Mouse (Mus musculus) c-Kit-positive CD71-positive TER-119-negative erythroid progenitor cells, embryonic 14.5 days (primary cell): ENCODE results near the gene Mdm2.

Experiments used
- DNase-seq: peaks from one replicate; pipeline ENCODE4 v3.0.0-alpha.2; 2013; ENCODE audit warnings: low read depth

Gene Mdm2

DNA sequence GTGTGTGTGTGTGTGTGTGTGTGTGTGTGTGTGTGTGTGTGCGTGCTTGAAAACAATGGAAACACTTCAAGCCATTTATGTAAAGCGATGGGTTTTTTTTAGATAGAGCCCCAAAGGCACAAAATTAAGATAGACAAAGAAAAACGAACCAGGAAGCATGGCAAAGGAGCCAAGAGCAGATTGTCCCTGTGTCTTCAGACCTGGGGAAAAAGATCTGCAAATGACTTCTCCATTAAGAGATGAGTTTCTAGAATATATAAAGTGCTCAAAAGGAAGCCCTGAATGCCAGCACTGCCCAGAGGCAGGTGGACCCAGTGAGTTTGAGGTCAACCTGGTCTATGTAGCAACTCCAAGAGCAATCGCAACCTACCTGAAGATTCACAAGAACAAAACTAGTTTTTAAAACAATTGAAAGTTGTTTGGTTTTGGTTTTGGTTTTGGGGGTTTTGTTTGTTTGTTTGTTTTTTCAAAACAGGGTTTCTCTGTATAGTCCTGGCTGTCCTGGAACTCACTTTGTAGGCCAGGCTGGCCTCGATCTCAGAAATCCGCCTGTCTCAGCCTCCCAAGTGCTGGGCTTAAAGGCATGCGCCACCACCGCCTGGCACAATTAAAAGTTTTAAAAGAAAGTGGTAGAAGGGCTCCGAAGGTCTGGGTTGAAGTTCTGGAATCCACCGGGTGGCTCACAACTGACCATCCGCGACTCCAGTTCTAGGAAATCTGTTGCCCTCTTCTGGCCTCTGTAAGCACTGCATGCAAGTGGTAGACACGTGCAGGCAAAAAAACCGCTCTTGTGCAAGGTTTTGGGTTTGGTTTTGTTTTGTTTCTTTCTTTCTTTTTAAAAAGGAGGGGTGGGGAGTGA is 28.3 kb downstream of the Mdm2 start:
- DNase-seq: no peak

DNA sequence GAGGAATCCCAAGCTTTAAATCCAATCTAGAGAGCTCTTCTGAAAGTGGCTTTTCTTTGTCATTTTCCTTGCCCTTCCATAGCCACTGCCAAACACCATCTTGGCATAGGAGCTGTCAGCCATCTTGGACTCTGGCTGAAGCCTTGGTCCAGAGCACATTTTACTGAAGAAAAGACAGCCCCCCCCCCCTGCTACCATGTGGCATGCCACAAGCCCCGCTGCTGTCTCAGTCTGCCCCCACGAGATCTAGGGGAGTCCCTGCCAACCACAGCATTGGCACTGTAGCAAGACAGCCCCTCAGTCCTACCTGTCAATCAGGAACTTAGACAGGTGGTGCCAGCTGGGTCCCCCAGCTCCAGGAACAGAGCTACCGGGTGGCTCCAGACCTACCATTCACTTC is 29.0 kb downstream of the Mdm2 start:
- no peak for DNase-seq

DNA sequence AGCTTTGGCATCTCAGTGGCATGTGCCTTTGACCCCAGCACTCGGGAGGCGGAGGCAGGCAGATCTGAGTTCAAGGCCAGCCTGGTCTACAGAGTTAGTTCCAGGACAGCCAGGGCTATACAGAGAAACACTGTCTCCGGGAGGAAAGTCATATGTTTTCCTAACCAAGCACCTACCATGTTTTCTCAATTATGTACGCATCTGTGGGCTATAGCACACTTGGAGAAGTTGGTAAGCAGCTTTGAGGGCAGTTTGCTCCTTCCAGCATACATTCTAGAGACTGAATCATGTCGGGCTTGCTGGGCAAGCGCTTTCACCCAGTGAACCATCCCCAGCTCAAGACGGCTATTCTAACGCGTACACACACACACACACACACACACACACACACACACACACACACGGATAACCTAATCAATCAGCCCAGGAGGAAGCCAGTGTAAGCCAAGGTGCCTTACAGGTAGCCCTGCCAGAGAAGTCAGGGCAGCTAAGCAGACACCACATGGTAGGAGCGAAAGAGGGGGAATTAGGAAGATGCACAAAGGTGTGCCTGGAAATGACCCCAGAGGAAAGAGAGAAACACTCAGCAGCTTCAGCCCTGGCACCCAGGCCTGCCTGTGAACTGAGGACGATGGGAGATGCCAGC is 29.6 kb downstream of the Mdm2 start:
- DNase-seq: no peak

DNA sequence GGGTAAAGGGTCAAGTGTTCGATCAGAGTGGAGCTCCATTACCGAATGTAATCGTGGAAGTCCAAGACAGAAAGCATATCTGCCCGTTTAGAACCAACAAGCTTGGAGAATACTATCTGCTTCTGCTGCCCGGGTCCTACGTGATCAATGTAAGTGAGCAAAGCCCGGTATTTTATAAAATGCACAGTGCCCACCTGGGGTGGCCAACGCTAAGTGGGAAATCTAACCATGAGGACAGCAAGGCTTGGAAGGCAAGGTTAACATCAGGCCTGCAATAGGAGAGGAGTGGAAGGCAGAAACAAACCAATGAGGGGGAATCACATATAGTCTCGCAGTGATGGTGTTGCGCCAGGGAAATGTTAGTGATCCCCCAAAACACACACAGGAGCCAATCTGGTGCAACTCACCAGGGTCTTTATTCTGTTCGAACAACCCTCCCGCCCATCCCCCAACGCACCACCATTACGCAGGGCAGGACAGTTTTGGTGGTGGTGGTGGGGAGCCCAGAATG is 30.5 kb downstream of the Mdm2 start:
- no peak for DNase-seq

DNA sequence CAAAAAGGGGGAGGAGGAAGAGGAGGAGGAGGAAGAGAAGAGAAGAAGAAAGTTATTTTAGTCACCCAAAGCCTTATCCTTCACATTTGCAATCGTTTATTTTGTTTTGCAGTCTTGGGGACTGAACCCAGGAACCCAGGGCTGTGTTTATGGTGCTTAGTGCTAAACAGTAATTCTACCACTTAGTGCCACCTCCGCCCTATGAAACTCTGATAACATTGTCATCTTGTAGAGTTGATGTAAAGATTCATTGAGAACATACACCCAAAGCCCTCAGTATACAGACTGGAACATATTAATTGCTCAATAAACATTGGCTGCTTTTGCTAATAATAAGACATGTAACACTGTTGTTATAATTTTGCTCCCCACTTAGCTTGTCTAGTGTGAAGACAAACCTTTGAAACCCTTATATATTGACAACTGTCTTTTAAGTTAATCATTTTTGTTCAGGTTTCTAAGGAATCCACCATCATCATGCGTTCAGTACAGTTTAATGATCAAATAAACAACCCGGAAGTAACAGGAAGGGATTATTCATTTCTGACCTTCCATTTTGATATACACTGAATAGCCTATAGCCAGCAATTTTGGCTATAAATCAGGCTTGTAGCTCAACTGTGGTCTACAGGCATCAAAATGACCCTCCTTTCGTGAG is 31.4 kb downstream of the Mdm2 start:
- no peak for DNase-seq

DNA sequence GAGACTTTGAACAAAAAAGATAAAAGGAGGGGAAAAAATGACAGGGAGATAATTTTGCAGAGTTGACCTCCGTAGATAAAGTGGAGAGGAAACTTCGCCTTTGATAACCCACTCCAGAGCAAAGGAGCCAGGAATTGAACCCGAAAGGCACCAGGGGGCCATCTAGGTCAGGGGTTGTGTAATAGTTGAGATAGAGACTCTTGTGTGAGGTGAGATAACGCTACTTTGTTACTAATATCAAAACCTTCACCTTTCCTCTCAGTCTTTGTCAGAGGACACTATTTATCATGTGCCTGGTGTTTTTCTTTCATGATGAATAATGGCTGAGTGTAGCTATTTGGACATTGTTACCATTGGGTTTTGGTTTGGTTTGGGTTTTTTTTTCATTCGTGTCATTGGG is 32.2 kb downstream of the Mdm2 start:
- DNase-seq: peak; percentile 50

DNA sequence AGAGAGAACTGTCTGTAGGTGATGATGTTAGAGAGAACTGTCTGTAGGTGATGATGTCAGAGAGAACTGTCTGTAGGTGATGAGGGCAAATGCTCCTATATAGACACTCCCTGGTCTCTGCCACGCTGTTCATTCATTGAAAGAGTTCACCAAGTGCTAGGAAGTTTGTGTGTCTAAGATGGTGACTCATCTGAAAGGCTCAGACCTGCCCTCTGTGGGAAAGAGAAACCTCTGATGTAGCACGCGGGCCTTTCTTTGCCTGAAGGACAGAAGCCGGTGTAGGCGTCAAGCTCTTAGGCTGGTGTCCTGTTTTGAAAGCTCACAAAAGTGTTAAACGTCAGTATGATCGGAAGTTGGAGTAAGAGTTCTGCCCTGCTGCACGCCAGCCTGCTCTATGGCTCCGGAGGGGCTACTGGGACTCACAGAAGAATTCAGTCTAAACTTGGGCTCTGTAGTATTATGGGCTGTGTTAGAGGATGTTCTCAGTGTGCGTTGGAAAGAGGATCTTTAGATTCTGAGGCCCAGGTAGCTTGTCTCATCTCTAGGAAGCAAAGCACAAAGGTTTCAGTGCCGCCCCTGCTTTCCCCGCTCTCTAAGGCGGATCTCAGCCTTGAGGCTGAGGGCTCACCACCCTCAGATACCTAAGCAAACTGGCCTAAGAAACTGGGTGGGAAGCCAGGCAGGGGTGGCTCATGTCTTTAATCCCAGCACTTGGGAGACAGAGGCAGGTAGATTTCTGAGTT is 32.9 kb downstream of the Mdm2 start:
- no peak for DNase-seq

DNA sequence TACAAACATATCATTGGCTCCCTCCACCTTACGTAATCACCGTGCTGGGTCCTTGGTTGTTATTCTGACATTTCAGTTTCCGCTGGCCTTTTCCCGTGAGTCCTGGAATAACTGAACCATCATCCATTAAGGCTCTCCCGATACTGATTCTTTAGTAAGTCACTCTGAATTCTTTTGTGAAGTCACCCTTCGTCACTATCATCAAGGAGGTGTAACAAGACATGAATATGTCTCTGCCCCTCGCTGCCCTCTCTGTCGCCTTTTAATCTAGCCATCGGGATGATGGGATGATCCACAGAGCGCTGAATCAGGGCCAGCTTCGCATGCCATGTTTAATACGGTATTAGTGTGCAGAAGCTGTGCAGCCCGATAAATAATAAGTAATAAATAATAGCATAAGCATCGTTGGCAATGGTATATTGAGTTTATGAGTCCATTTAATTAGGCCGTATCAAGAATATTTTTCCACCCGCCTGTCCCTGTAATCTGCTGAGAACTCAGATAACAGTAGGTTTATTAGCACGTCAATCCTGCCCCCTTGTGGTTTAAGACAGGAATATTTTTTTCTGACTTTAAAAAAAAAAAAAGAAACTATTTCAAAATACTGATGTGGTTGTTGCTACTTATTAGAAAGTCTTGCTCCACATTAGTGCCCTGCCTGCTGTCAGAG is 33.8 kb downstream of the Mdm2 start:
- DNase-seq: peak; percentile 50

DNA sequence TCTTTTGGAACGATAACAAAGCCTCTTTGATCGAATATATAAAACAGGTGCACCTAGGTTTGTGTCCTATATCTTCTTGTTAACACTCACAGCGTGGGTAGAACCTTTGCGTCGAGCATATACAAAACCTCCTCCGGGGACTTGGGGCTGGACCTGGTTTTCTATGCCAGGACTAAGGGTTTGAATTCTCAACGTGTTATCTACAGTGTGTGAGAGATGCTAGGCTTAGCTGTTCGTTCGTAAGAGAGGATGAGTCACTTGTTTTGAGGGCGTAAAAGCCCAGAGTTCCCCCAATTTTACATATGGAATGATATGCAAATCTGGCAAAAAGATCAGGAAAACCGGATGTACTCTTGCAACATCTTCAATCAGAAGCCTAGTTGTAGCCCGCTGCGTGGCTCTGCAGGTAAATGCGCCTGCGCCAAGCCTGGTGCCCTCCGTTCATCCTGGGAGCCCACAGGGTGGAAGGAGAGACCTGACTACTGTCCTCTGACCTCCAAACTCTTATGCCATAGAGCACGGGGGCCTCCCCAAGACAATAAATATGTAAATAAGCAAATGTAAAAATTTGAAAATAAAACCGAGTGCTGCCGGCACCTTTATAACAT is 34.4 kb downstream of the Mdm2 start:
- no peak for DNase-seq

DNA sequence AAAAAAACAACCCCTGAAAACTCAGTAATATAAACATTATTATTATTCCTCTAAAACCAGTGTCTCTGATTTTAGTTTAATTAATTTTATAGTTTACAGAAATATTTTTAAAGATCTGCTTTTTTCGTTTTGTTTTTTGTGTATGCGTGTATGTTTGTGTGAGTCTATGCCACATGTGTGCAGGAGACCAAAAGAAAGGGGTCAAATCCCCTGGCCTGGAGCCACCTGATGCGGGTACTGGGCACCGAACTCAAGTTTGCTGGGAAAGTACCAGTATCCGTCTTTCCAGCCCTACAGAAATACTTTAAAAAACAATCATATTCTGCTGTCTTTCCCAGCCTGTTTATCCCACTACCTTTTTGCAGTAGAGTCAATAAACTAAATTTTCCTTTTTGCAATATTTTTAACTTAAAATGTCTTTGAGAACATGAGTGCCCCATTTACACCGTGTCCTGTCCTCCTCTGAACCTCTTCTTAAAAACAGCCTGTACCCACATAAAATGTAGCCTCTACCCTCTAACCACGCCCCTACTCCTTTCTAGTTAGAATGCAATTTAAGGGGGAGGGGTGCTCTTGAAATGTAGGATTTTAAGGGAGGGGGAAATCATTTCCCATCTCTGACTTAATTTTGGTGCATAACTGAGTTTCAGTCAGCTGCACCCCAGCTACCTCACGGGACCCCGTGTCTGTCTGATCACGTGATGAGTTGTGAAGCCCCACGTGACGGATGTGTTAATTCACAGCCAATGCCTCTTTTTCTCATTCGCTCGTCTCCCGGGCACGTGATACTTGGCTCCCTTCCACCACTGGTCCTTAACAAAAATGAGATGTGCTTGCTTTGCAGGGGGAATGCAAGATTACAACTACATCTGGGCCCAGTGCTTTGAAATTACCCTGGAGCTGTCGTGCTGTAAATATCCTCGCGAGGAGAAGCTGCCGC is 35.2 kb downstream of the Mdm2 start:
- DNase-seq: no peak

DNA sequence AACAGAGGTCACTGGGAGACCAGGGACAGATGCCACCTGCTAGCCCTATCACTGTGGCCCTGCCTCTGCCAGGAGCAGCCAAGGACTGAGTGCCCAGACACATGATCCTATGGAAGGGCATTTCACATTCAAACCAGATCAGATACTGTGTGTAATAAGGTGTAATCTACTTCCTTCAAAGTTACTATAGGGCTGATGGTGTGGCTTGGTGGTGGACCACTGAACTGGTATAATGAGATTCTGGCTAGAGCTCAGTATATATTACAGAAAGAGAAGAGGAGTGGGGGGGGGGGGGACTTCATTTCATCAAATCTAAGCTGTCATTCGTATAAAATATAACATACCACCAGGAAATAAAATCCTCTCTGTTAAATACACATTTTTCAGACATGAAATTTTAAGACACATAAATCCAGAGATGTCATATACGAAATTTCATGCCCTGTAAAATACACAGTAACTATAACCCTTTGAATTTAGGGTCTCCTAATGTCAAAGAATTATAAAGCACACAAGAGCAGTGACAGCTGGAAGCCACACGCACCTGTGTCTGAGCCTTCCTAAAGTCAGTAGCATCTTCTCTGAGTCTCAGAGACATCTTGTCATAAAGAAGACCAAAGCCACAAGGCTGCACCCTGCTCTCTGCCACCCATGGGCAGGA is 36.1 kb downstream of the Mdm2 start:
- no peak for DNase-seq

DNA sequence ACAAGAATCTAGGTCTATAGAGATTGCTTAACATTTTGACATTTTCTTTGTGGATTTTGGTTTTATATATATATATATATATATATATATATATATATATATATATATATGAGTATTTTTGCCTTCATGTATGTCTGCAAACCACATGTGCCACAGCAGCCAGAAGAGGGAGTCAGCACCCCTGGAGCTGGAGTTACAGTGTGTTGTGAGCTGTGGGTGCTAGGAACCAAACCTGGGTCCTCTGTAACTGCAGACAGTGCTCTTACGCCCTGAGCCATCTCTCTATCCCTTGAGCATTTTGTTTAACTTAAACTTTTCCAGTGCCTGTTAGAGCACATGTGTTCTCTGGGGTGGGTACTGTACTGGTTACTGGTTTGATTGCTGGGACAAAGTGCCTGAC is 36.6 kb downstream of the Mdm2 start:
- no peak for DNase-seq

DNA sequence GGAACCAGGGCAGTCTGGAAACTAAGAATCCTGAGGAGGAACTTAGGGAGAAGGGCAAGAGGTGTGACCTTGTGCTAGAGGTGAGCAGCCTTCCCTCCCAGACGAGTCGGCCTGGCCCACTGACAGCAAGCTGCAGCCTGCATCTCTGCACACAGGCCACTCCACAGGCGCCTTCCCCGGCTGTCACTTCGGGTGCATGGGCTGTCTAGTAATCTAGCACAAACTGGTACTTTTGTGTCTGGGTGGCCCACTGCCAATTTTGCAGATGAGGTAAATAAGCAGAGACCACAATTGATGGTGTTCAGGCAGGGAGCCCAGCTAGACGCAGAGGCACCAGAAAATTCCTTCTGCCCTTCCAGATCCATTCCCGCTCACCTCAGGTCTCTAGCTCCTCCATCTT is 37.9 kb downstream of the Mdm2 start:
- no peak for DNase-seq

DNA sequence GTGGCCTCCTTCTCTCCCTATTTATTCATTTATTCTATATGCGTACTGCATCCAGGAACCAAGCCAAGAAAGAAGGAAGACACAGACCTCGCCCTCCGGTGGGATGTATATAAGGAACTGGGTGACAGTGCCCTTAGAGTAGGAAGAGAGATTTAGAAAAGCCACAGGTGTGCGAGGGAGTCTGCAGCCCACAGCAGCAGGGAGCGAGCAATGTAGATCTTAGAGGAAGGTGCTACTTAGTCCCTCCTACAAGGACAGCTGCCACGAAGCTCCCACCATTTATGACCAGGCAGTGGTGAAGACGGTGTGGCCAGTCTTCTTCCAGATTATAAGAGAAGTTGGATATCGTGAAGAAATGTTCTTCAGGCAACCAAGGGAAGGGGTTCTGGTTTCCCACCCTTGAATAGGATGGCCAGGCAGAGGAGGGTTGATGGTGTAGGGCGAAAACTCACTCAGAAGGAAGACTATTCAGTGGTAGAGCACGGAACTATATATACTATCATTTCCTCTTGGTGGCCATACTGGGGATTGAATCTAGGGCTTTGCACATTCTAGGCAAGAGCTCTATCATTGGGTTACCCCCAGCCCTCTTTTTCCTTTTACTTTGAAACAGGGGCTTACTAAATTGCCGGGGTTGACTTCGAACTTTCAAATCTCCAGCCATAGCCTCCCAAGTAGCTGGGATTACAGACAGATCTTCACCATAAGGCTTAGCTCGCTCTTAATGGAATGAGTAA is 38.5 kb downstream of the Mdm2 start:
- no peak for DNase-seq

DNA sequence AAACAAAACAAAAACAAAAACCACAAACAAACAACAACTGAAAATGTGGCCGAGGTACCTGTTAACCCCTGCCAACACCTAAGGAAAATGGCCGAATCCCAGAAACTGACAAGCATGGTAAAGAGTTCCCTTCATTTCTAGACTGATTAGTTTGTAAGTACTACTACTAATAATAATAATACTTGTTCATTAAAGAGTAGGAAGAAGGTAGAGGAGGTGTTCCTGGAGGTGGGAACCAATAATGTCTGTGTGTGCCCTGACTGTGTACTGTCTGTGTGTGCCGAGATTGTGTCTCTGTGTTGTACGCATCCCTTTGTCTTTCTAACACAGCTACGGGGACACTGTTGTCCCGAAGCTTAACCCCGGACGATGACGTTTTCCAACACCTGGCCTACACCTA is 39.3 kb downstream of the Mdm2 start:
- DNase-seq: no peak

DNA sequence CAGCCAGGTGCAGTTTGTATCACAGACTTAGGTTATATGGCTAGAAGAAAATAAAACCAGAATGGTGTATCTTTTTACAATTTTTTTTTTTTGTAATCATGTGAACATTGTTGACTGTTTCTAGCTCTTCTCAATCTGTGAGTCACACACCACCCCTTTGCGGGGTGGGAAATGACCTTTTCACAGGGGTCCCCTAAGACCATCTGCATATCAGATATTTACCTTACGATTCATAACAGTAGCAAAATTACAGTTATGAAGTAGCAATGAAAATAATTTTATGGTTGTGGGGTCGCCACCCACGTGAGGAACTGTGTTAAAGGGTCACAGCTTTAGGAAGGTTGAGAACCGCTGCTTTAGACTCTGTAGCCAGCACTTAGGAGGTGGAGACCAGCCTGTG is 39.8 kb downstream of the Mdm2 start:
- DNase-seq: no peak

DNA sequence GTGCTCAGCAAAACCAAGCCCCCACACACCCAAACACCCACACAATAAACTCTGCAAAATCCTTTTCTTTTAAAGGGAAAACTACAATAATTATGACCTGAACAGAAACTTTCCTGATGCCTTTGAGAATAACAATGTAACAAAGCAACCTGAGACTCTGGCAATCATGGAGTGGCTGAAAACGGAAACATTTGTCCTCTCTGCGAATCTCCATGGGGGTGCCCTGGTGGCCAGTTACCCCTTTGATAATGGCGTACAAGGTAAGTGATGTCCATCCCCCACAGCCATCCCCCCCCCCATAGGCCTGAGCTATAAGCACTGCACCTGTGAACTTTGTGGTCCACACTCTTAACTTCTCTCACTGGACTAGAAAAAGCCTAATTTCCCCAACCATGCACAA is 40.5 kb downstream of the Mdm2 start:
- DNase-seq: no peak

DNA sequence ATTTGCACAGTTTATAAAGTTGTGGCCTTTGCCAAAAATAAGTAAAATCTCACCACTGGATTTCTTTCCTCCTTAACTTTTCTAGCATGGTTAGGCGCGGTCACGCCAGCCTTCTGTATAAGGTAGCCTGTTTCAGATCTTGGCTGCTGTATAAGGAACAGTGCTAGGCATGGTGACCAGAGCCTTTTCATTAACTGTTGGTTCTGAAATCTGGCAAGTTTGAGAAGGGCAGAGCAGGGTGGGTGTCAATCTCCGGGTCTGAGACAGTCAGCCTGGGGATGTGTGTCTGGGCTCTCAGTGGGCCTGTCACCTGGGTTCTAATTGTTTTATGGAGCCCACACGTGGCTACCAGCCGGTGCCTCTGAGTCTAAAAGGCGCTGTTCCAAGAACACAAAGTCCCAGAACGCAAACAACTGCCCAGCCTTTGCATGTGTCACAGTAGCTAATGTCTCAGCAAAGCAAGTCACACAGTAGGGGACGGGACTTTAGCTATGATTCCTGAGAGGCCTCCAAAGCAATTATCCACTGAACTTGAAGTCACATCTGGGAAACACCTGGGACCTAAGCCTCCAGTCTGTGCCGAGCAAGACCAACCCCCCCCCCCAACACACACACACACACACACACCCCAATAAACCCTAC is 41.0 kb downstream of the Mdm2 start:
- DNase-seq: no peak
